Mouse (Mus musculus) hematopoietic stem cell, adult 5-6 weeks (primary cell): ENCODE data around the gene Otud7b. TPM values are rescaled to one million over a fixed set of nuclear protein-coding genes. Genes with fewer than 3 reads are reported as not detected.

Experiments
- ATAC-seq, 2 experiments: fragments of 125-278 bp in 1 of 2; replicated peaks in 1 of 2; 2 replicates each; pipeline ENCODE4 v1.8.0; 2016 to 2017; ENCODE audit warnings: inconsistent platforms in 2 of 2, mild to moderate bottlenecking in 2 of 2, moderate number of reproducible peaks in 2 of 2, low read depth in 1 of 2, moderate TSS enrichment in 1 of 2; ENCODE audit not compliant: low FRiP score in 2 of 2, poor library complexity in 2 of 2, severe bottlenecking in 2 of 2, insufficient read depth in 1 of 2, low TSS enrichment in 1 of 2
- total RNA-seq: library from RNA; stranded (forward); fragments of 172-1452, 232-1000 nt; gene quantifications from 2 replicates; pipeline ENCODE4 v1.2.3, GENCODE M21; 2017

Otud7b gene
- total RNA-seq, 1 experiment from 2014 or later = 34.7 TPM

DNA sequence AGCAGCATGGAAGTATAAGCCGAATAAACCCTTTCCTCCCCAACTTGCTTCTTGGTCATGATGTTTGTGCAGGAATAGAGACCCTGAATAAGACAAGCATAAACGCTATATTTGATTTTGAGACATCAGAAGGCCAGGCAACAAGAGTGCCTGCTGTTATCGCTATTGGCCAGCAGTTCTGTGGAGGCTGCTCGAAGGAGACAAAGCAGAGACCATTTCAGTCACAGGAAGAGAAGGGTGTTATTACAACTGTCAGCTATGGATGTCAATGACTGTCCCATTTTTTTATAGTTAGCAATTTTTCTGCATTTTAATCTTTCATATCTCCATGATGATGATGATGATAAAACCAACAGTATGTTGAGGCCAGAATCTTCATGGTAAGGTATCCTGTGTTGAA is 22.7 kb upstream of the Otud7b start:
- ATAC-seq = no peak

DNA sequence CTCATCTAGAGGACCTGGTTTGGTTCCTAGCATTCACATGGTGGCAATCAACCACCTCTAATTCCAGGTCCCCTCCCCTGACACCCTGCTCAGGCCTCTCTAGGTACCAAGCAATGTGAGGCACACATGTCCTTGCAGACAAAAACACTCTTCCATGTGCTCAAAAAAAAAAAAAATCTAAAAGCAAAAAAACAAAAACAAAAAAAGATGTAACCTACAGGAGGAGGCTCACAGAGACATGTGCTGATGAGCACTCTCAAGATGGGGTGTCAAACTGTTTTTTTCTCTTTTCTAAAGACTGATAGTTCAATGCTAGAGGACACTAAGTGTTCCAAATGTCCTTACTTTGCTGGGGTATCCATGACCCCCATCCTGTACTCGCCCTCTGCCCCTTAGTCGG is 22.2 kb upstream of the Otud7b start:
- ATAC-seq = no peak

DNA sequence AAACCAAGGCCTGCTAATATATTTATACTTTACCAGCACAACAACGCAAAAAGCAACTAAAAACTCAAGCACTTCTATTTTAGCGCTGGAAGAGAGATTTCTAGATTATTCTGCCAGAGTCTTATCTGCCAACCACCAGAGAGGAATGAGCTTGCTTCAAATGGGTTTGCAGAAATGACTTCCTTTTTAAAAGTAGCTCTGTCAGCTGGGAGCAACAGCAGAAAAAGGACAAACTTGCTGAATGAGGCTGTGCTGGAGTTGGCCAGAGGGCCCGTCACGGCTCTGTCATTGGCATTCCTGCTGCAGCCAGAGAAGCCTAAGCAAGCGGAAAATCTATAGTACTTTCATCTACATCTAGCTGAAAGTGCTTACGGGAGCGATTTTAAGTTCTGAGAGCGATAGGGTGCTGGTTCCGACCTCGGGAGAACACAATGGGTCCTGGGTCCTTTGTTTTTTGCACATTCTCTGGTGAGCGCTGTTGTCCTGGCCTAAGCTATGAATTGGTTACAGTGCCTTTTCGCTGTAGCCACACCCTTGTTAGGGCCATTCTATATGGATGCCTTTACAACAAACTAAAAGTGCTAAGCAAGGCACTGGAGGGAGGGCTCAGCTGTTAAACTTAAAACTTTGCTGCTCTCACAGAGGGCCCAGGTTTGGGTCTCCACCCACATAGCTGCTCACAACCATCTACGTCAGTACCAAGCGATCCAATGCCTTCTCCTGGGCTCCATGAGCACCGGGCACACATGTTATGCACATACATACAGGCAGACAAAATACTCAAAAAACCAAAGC is 21.4 kb upstream of the Otud7b start:
- ATAC-seq = no peak

DNA sequence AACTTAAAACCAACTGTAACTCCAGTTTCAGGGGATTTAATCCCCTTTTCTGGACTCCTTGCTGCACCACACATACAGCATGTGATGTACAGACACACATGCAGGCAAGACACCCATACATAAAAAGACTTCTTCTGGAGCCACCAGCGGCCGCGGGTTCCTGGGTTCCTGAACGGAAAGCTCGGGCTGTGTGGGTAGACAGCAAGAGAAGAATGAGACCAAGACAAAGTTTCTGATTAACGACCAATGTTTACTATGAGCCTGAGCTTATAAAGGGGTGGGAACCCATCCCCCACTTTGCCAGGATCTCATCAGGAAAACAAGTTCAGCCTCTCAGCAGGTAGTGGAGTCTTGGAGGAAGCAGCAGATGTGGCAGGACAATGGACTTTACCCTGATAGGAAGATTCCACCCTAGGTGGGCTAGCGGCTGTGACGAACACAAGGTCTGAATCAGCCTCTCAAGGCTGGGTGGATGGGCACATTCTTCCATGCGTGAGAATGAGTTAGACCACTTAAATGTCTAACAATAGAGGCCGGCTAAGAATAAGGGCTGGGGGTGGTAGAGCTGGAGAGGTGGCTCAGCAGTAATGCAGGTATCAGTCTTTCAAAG is 20.1 kb upstream of the Otud7b start:
- no peak for ATAC-seq

DNA sequence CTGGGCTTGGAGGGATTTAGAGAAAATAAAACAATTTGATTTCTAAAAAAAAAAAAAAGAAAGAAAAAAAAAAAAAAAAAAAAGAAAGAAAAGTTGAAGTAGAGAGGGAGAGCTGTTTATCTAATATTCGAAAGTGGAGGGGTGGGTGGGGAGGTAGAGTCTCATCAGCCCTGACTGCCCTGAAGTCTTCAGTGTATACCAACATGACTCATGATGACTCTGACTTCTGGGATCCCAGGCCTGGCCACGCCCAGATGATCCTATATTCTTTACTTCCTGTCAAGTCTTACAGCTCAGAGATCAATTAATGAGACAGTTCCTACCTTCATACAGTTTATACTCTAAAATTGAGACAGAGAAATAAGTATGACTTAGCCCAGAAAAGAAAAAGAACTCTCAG is 17.1 kb upstream of the Otud7b start:
- no peak for ATAC-seq

DNA sequence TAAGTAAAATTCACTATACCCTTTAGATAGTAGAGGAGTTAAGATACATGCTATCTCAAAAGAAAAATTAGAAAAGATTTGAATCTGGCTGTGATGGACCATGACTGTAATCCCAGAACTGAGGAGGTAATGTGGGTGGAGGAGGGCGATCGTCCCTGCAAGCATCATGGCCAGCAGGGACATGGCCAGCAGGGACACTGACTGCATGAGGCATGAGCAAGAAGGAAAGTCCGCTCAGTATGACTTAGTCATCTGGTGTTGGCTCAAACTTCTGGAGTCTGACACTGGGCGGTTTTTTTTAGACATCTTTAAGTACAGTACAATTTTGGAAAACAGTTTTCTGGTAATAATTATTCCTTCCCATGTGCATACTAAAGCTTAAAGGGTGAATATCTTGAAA is 16.5 kb upstream of the Otud7b start:
- ATAC-seq = no peak

DNA sequence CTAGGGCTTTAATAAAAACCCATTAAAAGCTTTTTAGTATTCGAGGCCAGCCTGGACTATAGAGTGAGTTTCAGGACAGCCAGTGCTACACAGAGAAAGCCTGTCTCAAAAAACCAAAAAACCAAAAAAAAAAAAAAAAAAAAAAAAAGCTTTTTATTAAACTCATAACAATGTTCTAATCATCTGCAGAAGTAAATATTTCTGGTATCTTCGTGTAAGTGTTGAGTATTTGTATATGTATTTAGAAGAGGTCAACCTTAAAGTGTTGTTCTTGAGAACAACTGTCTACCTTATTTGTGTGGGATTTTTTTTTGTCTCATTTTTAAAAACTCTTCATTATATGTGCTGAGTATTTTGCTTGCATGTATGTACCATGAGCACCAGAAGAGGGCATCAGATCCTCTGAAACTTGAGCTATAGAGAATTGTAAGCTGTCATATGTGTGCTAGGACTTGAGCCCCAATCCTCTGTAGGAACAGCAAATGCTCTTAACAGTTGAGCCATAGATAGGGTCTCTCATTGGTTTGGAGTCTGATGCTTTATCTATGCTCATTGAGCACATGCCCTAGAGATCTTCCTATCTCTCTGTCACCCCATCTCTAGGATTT is 14.3 kb upstream of the Otud7b start:
- ATAC-seq = peak; percentile 39 to 42; a peak in 1 of 4 replicates

DNA sequence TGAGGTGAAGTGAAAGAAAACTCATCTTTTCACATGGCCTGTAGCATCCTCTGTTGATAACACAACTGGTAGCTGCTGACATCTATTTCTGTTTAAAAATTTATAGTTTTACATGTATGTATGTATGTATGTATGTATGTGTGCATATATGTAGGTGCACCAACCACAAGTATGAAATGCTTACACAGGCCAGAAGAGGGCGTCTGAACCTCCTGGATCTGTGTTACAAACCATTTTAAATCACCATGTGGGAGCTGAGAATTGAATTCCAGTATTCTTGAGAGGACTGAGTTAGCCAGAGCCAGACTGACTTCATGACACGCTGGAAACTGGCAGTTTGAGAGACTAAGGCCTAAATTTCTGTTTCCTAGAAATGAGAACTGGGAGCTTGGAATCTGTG is 13.2 kb upstream of the Otud7b start:
- ATAC-seq = no peak

DNA sequence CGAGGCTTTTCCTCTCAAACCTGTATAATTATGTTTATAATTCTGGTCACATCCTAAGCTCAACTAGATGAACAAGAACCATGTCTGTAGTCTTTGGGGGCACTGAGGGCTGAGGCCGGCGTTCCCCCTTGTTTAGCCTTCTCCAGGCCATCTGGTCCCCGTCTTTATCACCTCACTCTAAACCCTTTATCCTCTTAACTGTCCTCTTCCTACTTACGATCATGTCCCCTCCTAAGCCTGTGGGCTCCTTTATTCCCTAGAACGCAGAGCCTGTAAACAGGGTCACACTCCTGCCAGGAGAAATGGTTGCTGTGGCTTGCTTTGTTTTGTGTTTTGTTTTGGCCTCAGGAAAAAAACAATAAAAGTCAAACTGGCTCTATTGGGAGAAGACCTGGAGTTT is 12.4 kb upstream of the Otud7b start:
- no peak for ATAC-seq

DNA sequence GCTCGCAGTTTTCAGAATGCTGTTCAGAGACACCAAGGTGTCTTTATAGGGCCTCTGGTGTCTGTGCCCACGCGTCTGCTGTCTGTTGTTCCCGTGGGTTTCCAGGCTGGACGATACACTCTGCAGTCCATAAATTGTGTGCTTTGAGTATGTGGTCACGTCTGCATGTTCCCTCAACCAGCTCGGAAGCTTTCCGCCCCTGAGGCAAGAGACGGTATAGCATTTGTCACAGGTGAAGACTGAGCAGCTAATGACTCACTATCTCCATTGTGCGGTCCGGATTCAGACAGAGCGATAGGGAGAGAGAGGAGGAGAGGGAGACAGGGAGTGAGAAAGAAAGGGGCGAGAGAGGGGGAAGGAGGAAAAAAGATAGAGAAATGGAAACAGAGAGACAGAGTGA is 10.8 kb upstream of the Otud7b start:
- ATAC-seq = no peak

DNA sequence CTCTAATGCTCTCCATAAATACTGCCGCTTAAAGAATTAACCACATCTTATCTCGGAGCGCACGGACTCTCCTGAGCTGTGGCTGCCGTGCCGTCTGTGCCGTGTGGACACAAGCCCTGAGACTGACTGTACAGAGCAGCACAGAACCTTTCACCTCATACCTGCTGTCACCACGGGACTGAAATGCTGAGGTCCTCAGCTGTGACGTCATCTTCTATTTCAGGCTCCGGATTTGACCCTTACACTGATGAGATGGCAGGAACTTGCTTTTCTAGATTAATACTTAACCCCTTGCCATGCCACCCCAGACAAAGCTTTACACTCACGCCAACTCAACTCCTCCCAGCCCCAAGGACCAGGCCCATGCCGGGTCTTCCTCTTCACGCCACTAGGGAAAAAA is 10.1 kb upstream of the Otud7b start:
- ATAC-seq = no peak

DNA sequence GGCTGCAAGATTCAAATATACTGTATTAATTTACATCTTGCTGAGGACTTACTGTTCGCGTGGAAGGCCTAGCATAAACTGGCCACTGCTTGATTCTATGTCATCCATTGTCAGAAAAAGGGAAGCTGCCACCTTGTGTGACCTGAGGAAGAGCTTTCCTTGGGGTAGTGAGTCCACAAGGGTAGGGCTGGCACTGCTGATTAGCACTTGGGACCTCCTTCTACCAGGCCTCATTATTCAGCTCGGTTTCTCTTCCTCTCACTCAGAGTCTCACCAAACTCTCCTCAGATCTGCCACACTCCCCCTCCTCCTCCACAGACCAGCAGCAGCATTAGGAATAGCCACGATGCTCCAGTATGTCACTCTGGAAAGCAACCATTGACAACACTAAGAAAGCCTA is 6.2 kb upstream of the Otud7b start:
- ATAC-seq = peak in 1 of 2 experiments; percentile 37; a peak in 2 of 4 replicates

DNA sequence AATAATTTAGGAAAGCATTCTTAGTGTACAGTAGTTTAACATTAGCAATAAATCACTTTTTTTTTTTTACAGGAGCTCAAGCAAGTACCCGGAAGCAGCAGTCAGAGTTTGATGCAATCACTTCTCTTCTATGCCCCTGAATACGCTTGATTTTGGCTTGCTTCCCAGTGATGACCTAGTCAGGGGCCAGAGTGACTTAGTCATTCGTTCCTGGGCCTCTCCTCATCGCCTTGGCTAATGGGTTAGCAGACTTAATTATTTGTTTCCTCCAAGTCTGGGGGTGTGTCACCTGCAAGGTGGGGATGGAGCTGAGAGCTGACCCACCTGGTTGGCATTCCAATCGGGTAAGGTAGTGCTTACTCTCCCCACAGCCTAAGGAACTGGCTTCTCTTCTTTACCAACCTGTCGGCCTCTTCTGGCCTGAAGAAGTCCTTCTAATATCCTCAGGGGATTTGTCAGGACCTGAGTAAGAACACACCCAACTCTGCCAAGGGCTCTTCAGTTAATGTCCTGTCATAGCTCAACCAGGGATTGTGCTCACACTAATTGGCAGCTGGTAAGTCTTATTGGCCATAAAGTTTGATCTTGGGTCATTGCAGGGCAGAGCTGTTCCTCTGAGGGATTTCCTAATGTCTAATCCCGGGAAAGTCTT is 5.6 kb upstream of the Otud7b start:
- peak; percentile 20 to 62; a peak in 3 of 4 replicates for ATAC-seq

DNA sequence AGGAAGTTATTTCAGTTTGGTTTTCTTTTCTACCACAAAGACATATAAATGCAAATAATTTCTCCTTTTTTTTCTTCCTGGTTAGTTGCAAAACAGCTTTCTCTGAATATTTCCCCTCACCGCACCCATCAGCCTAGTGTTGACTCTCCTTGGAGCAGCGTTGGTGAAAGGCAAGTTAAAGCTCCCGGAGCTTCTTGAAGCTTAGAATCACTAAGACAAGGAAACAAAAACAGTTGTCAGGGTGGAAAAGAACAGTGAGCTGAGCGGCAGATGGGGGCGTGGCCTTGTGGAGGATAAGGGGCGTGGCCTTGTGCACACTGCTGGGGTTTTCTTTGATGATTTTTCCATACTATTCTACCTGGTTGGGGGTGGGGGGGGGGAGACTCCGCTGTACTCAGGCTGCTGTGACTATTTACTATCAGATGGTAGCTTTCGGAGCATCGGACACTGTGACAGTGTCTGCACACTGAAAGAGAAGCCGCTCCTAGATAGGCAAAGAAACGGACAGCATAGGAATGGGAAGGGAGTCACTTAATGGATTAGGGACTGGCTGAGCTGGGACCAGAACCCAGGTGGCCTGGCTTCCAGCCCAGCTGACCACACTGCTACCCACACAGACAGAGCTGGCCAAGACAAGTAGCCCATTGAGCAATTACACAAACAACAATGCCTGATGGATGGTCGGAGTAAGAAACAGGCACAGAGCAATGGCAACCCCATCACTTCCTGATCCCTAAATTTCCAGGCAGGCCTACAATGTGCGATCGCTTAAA is 2.0 kb upstream of the Otud7b start:
- ATAC-seq = peak; percentile 34 to 52; a peak in 2 of 4 replicates

DNA sequence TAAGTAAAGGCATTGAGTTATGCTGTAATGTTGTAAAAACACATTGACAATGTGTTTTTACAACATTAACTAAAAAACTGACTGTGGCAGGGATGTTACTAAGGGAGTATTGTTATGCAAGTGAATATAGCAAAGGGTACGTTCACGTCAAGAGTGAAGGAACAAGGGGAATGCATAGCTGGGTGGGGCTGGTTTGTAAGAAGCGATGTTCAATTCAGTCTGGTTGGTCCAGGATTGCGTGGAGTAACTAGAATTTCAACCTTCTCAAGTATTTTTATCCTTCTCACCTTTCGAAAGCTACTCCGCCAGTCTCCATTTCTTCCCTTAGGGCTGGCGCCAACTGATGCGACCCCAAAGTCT is 446 bp upstream of the Otud7b start:
- 0 out of 4 replicates have a peak, but pooled peaks of 1 of the 2 experiments have one; percentile 2 for ATAC-seq

DNA sequence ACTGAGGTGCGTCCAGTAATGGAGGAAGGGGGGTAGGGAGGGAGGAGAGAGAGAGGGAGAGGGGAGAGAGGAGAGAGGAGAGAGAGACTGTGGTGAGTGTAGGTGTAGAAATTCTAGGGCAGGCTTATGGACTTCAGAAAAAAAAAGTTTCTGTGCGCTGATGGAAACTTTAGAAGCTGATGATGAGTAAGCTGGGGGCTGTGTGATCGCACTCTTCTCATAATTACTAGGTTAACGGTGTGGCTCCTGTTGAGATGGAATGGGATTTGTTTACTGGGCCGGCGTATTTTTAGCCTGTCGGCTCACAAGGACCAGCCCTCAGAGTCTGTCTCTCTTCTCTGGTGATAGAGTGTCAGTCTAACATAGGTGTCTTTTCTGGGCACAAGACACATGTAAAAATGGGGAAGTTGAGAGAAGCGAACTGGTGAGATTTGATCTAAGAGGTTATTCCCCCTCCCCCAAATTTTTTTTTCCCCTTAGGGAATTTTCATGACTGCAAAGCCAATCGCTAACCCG is 963 bp downstream of the Otud7b start:
- peak in 1 of 2 experiments; percentile 13; a peak in 1 of 4 replicates for ATAC-seq

DNA sequence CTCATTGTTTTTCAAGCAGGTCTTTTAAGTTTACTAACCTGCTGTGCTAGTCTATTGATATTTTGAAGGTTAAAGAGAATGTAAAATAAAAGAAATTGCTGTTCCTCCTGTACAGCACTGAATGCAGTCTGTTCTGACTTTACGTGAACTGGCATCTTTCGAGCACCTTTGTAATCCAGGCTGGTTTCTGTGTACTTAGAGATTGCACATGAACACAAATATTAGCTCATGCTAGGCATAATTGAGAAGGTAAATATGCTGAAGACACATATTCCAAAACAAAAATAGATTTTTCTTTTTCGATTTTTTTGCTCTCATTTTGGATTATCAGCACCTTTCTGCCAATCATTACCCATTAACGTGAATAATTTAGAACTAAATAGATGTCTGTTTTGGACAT is 1.8 kb downstream of the Otud7b start:
- ATAC-seq = no peak
